Mouse (Mus musculus) liver, embryonic 13.5 days (tissue): ENCODE results near the gene Chn2. TPM values are rescaled to one million over a fixed set of nuclear protein-coding genes. Genes with fewer than 3 reads are reported as not detected.

ENCODE experiments used
- ATAC-seq: fragments of 200-750 bp; cut with Nextera tagmentation; 2 replicates; pipeline ENCODE4 v1.8.0; 2017; ENCODE audit warnings: low read depth, mild to moderate bottlenecking, moderate number of reproducible peaks, moderate library complexity
- DNase-seq: peaks from one replicate; pipeline ENCODE4 v3.0.0; 2022
- H3K27ac ChIP-seq: fragments of 300-500 bp; sonication (generic); 2 replicates; pipeline ENCODE4 v1.5.1; 2015; ENCODE audit warnings: moderate library complexity, mild to moderate bottlenecking, inconsistent platforms
- H3K27me3 ChIP-seq: fragments of 300-500 bp; sonication (generic); 2 replicates; pipeline ENCODE4 v1.6.1; 2015; ENCODE audit warnings: mild to moderate bottlenecking, inconsistent platforms
- H3K36me3 ChIP-seq: fragments of 300-500 bp; sonication (generic); 2 replicates; pipeline ENCODE4 v1.6.1; 2015; ENCODE audit warnings: mild to moderate bottlenecking, inconsistent platforms
- H3K4me1 ChIP-seq: fragments of 300-500 bp; sonication (generic); replicated peaks from 2 replicates; pipeline ENCODE4 v1.6.1; 2015; ENCODE audit warnings: inconsistent platforms
- H3K4me2 ChIP-seq: fragments of 300-500 bp; sonication (generic); 2 replicates; pipeline ENCODE4 v1.6.1; 2015; ENCODE audit warnings: inconsistent platforms, mild to moderate bottlenecking, moderate library complexity
- H3K4me3 ChIP-seq: fragments of 300-500 bp; sonication (generic); replicated peaks from 2 replicates; pipeline ENCODE4 v1.5.1; 2015; ENCODE audit warnings: mild to moderate bottlenecking, inconsistent platforms
- H3K9ac ChIP-seq: fragments of 300-500 bp; sonication (generic); 2 replicates; pipeline ENCODE4 v1.6.1; 2015; ENCODE audit warnings: mild to moderate bottlenecking, inconsistent platforms
- H3K9me3 ChIP-seq: fragments of 300-500 bp; sonication (generic); replicated peaks from 2 replicates; pipeline ENCODE4 v1.6.1; 2016; ENCODE audit warnings: inconsistent platforms
- WGBS: fragments of 180-500 bp; shearing (Covaris S2); methylation state at CpG from one replicate; pipeline ENCODE4 v1.1.7; 2015; ENCODE audit not compliant: insufficient replicate concordance; 5-methylcytosine and 5-hydroxymethylcytosine counted together
- polyA plus RNA-seq: library from polyadenylated mRNA; unstranded; fragments of >200 nt; fragmentation: Nextera tagmentation; extraction: Ambion mirVana; gene quantifications from 2 replicates; pipeline ENCODE4 v1.2.1, GENCODE M21; 2015

The Chn2 gene
- polyA plus RNA-seq, 1 experiment from 2014 or later: 3.3 TPM

DNA sequence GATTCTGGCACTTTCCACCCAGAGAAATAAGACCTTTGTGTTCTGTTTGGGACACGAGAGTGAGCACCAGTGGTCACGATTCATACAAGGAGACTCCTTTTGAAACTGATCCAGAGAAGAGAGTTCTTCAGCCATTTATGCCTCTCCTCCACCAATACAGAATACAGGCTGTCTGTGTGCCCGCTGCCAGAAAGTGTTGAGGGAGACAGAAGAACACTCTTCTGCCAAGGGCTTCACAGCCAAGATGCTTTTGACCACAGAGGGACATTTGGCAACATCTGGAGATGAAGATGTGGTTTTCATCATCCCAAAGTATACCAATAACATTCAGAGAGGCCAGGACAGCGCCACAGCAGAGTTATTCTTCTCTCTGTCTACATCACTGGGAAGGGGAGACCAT, 237.9 kb downstream of the Chn2 start:
- DNase-seq (no peak), ATAC-seq (no peak)
- H3K9me3 ChIP-seq: no peaks in the 10 kb centered on the region
- H3K4me2 ChIP-seq: no peak overlapping the region
- no peak overlapping the region for H3K9ac ChIP-seq
- 62% methylated on average over 4 of the region's 4 CpGs for WGBS
- H3K4me1 ChIP-seq: peaks cover 11% of the 10 kb centered on the region
- no peaks in the 10 kb centered on the region for H3K36me3 ChIP-seq
- no peak overlapping the region for H3K4me3 ChIP-seq
- H3K27me3 ChIP-seq: no peaks in the 10 kb centered on the region
- no peak overlapping the region for H3K27ac ChIP-seq

DNA sequence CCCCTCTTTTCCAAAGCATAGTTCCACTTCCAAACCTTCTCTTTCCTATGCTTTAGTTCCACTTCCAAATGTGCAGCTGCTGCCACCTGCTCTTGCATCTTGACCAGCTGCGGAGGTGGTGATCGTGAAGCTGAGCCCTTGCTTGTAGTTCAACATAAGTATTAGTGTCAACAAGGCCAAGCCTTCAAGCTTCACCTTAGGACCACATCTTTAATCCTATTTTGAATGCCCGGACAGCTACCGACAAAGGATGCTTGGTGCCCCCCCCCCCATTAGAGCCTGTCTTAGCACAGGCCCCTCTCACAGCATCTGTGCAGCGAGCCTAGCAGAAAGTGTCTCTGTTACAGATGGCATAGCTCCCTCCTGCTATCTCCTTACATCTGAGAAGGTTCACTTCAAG, 238.5 kb downstream of the Chn2 start:
- no peak overlapping the region for H3K4me3 ChIP-seq
- H3K9ac ChIP-seq: no peak overlapping the region
- no peaks in the 10 kb centered on the region for H3K9me3 ChIP-seq
- H3K27me3 ChIP-seq: no peaks in the 10 kb centered on the region
- DNase-seq (no peak), ATAC-seq (no peak)
- peaks cover 11% of the 10 kb centered on the region for H3K4me1 ChIP-seq
- no peak overlapping the region for H3K27ac ChIP-seq
- WGBS: 76% methylated on average over 5 of the region's 5 CpGs
- no peak overlapping the region for H3K4me2 ChIP-seq
- H3K36me3 ChIP-seq: no peaks in the 10 kb centered on the region

DNA sequence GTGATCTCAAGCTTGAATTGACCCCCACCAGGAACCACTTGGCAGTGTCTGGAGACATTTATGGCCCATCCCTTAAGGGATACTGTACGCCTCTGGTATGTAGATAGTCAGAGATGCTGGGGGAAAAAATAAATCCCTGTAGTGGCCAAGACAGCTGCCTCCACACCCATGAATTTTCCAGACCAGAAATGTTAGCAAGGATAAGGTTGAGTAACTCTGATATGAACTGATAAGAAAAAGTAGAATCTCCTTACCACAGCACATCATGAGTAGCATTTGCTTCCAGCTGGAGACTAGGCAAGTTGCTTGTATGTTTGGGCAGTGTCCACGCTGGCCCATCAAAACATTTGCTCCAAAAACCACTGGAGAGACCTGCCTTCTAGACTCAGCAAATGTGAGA, 239.3 kb downstream of the Chn2 start:
- whole genome bisulfite sequencing: 50% methylated on average over 2 of the region's 2 CpGs
- H3K36me3 ChIP-seq: no peaks in the 10 kb centered on the region
- peaks cover 5% of the 10 kb centered on the region for H3K4me1 ChIP-seq
- ATAC-seq: no peak
- H3K27ac ChIP-seq: no peak overlapping the region
- H3K9ac ChIP-seq: no peak overlapping the region
- H3K27me3 ChIP-seq: no peaks in the 10 kb centered on the region
- DNase-seq: no peak
- H3K4me2 ChIP-seq: no peak overlapping the region
- no peaks in the 10 kb centered on the region for H3K9me3 ChIP-seq
- no peak overlapping the region for H3K4me3 ChIP-seq

DNA sequence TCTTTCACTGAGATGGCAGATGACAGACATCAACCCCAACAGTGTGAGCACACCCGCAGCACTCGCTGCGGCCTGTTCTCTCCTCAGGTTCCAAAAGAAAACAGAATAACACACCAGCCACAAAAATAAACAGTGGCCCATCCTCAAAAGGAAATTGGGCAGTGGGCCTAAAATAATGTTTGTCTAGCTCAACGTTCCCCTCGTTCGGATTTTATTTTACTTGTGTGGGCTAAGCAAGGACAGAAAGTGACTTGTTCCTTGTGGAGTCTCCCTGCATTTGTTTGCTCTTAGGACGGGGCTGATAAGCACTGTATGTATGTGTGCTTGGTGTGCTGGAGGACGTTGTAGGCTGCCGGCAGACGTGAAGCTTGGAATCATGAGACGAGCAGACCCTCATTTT, 240.0 kb downstream of the Chn2 start:
- ATAC-seq: no peak
- WGBS: 47% methylated on average over 11 of the region's 11 CpGs
- no peak overlapping the region for H3K27ac ChIP-seq

DNA sequence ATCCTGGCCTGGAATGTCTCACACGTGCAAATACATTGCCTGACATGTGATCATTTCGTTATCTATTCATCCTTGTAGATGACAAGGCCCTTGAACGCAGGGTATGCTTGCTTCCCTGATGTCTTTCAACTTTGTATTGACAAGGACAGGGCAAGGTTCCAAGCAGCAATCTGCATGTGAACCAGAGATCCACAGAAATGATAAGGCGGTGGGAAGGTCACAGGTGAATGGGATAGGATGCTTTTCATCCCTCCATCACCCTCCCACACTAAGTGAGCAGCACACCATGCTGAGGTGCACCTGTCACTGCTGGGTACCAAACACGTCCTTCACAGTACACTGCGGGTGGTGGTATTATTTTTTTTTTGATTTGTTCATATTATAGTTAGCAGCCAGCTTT, 240.9 kb downstream of the Chn2 start:
- no peak overlapping the region for H3K27ac ChIP-seq
- no peak for ATAC-seq
- no peaks in the 10 kb centered on the region for H3K36me3 ChIP-seq
- H3K4me2 ChIP-seq: no peak overlapping the region
- peaks cover 5% of the 10 kb centered on the region for H3K4me1 ChIP-seq
- 62% methylated on average over 6 of the region's 6 CpGs for WGBS
- no peak overlapping the region for H3K9ac ChIP-seq
- H3K4me3 ChIP-seq: no peak overlapping the region
- no peaks in the 10 kb centered on the region for H3K27me3 ChIP-seq
- DNase-seq: no peak
- H3K9me3 ChIP-seq: no peaks in the 10 kb centered on the region

More for the DNA sequence above, 240.0 kb downstream of the Chn2 start:
- H3K4me2 ChIP-seq: no peak overlapping the region
- H3K4me3 ChIP-seq: no peak overlapping the region
- no peak for DNase-seq
- no peaks in the 10 kb centered on the region for H3K27me3 ChIP-seq
- no peaks in the 10 kb centered on the region for H3K9me3 ChIP-seq
- H3K9ac ChIP-seq: no peak overlapping the region
- H3K4me1 ChIP-seq: peaks cover 5% of the 10 kb centered on the region
- H3K36me3 ChIP-seq: no peaks in the 10 kb centered on the region

DNA sequence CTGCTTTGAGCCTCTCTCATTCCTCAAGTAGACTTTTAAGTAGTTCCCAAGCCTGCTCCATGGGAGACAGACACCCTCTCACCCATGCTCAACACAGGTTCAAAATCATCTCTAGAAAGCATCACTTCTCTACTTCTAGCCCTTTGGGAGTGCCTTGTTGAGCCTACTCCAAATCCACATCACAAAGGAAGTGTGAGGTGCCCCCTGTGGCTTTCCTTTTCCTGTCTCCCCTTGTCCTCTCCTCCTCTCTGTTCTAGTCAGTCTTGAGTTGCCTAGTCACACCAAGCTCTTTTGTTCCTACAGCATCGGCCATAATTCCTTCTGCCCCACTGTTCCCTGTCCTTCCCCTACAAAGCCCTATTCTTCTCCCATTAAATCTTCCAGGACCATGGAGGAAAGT, 243.9 kb downstream of the Chn2 start:
- H3K4me2 ChIP-seq: no peak overlapping the region
- no peak overlapping the region for H3K27ac ChIP-seq
- peaks cover 5% of the 10 kb centered on the region; the same call in 1 of the 2 replicates for H3K4me1 ChIP-seq
- no peak for ATAC-seq
- H3K27me3 ChIP-seq: no peaks in the 10 kb centered on the region
- no peaks in the 10 kb centered on the region for H3K9me3 ChIP-seq
- H3K4me3 ChIP-seq: no peak overlapping the region
- H3K9ac ChIP-seq: no peak overlapping the region
- DNase-seq: no peak
- 34% methylated on average over 1 of the region's 1 CpGs for WGBS
- no peaks in the 10 kb centered on the region for H3K36me3 ChIP-seq

DNA sequence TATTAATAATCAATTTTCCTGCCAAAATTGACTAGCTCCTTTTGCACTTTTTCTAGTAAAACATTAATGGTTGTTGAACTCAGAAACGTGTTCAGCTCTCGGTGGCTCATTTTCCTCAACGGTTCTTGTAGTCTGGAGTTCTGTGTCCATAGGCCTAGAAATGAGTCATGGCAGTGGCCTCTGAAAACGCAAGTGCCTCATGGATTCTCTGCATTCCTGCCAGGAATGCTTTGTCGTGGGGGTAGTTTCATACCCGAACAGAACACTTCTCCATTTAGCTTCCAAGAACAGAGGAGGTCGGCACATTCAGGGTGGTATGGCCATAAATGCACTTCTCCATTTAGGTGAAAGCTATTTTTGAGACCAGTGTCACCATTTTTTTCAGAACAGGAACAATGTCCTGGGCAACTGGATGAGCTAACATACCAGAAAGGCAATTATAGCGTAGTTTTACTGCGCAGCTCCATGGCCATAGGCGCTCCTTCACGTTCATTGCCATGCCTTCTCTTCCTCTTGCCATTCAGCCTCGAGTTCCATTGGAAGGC, 244.9 kb downstream of the Chn2 start:
- H3K27ac ChIP-seq: no peak overlapping the region
- DNase-seq: no peak
- ATAC-seq: no peak
- WGBS: 55% methylated on average over 12 of the region's 12 CpGs
- no peaks in the 10 kb centered on the region for H3K9me3 ChIP-seq
- no peak overlapping the region for H3K4me2 ChIP-seq
- no peaks in the 10 kb centered on the region for H3K36me3 ChIP-seq
- no peak overlapping the region for H3K9ac ChIP-seq
- H3K4me3 ChIP-seq: no peak overlapping the region
- H3K4me1 ChIP-seq: peaks cover 5% of the 10 kb centered on the region; the same call in 1 of the 2 replicates
- H3K27me3 ChIP-seq: no peaks in the 10 kb centered on the region

DNA sequence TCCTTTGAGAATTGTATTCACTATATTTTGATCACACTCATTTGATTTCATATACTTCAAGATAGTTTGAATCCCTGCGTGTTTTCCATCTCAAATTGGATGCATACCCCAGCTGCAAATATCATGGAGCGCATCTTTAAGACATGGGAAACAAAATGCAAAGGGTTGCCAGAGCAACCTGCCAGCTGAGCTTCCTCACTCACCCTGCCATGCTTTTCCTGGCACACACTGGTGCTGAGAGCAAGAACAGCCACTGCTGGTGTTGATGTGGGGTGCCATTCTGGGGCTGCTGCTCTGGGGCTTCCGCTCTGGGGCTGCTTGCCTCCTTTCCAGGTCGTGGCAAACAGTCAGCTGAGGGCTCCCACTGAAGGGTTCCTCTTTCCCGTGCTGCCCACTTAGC, 247.5 kb downstream of the Chn2 start:
- Histone ChIP-seq H3K27ac (no peak overlapping the region), H3K4me1 (no peaks in the 10 kb centered on the region; the same call in 1 of the 2 replicates), H3K9ac (no peak overlapping the region), H3K36me3 (no peaks in the 10 kb centered on the region), H3K9me3 (no peaks in the 10 kb centered on the region), H3K4me2 (no peak overlapping the region), H3K4me3 (no peak overlapping the region), H3K27me3 (no peaks in the 10 kb centered on the region)
- 64% methylated on average over 5 of the region's 5 CpGs for WGBS
- ATAC-seq (no peak), DNase-seq (no peak)

DNA sequence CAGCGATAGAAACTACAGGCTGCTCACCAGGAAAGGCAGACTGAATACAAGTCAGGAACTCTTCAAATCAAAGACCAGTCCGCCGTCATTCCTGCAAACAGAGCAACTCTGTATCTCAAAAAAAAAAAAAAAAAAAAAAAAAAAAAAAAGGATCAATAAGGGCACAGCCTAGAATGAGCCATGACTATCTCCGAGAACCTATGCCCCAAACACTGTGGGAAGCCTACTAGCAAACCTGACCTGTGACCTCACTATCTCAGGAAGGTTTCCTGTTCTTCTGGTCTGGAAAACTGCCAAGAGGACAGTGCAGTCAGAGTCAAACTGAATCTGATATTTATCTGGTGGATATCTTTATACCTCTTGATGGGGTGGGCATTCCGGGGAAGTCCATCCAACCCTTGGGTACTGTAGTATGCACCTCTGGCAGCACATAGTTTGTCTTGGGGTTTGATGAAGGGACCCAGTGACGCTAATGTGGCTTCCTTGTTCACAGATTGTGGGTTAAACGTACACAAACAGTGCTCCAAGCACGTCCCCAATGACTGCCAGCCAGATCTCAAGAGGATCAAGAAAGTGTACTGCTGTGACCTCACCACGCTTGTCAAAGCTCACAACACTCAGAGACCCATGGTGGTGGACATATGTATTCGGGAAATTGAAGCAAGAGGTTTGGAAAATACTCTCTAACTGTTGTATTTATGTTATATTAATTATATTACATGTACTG, 250.6 kb downstream of the Chn2 start:
- ATAC-seq (peak; percentile 77), DNase-seq (no peak)
- H3K9ac ChIP-seq: no peak overlapping the region
- H3K27ac ChIP-seq: peak overlapping the region; percentile 4; the same call in 1 of the 2 replicates
- H3K4me1 ChIP-seq: no peaks in the 10 kb centered on the region; the same call in 1 of the 2 replicates
- H3K4me3 ChIP-seq: no peak overlapping the region
- no peaks in the 10 kb centered on the region for H3K9me3 ChIP-seq
- 48% methylated on average over 10 of the region's 10 CpGs for WGBS
- no peaks in the 10 kb centered on the region for H3K27me3 ChIP-seq
- no peak overlapping the region for H3K4me2 ChIP-seq
- H3K36me3 ChIP-seq: no peaks in the 10 kb centered on the region

DNA sequence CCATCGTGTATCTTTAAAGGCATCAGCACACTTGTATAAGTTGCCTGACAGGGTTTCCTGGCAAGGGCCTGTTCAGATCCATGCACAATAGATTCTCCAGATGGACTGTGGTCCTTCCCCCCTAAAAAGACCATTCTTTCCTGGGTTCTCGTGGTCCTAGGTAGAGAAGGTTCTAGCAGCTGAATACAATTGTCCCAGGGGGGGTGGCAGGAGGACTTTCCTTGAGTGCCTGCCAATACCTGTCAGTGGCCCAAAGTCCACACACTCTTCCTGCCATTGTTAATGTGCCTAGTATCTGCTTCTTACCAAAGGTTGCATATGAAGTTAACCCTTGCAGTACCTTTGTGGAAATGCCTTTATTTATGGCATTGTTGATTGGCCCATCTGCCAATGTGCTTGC, 257.9 kb downstream of the Chn2 start:
- no peak overlapping the region for H3K9ac ChIP-seq
- 55% methylated on average over 2 of the region's 2 CpGs for WGBS
- H3K9me3 ChIP-seq: no peaks in the 10 kb centered on the region
- no peak for DNase-seq
- no peak overlapping the region for H3K27ac ChIP-seq
- no peaks in the 10 kb centered on the region for H3K4me1 ChIP-seq
- no peak overlapping the region for H3K4me3 ChIP-seq
- no peaks in the 10 kb centered on the region for H3K27me3 ChIP-seq
- H3K36me3 ChIP-seq: no peaks in the 10 kb centered on the region
- no peak for ATAC-seq
- H3K4me2 ChIP-seq: no peak overlapping the region

DNA sequence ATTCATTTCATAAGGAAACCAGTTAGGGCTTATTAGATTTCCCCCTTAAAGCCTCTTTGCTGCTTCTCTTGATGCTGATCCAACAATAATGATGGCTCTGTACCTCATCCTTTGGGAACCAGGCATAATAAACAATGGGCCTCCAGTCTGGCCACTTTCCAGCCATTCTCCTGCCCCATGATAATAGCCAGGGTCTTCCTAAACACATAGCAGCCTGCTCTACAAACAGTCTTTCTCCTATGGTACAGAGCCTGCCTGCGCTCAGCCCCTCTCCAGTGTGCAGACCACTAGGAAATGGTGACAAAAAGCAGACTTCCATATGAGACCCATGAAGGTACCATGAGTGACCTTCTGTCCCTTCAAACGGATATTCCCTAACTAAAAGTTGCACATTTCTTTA, 260.1 kb downstream of the Chn2 start:
- no peaks in the 10 kb centered on the region for H3K36me3 ChIP-seq

DNA sequence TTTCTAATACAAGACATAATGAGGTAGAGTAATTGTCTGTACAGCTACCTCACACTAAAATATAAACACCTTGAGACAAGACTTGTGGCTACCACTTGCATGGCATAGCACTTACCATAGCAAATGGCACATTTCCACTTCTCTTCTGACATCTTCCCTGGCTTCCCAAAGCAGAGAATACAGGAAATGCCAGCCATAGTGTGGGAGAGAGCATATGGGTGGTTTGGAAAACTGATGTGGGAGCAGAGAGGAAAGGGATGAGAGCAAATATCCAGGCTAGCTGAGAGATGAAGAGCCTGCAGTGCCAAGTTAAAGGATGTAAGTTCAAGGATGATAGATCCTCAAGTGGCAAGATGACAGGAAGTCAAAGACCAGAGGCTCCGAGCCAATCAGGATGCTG, 266.4 kb downstream of the Chn2 start:
- WGBS: 42% methylated on average over 1 of the region's 1 CpGs
- no peaks in the 10 kb centered on the region for H3K36me3 ChIP-seq
- no peak overlapping the region for H3K9ac ChIP-seq
- no peak overlapping the region for H3K4me2 ChIP-seq
- no peak overlapping the region for H3K4me3 ChIP-seq
- no peak overlapping the region for H3K27ac ChIP-seq
- no peaks in the 10 kb centered on the region for H3K4me1 ChIP-seq
- DNase-seq (no peak), ATAC-seq (no peak)
- no peaks in the 10 kb centered on the region for H3K9me3 ChIP-seq
- H3K27me3 ChIP-seq: no peaks in the 10 kb centered on the region

More for the DNA sequence above, 260.1 kb downstream of the Chn2 start:
- Histone ChIP-seq H3K4me1 (no peaks in the 10 kb centered on the region), H3K27me3 (no peaks in the 10 kb centered on the region), H3K4me3 (no peak overlapping the region), H3K9me3 (no peaks in the 10 kb centered on the region), H3K9ac (no peak overlapping the region), H3K27ac (no peak overlapping the region), H3K4me2 (no peak overlapping the region)
- 62% methylated on average over 2 of the region's 2 CpGs for WGBS
- DNase-seq (no peak), ATAC-seq (no peak)
